Mouse (Mus musculus) CD4-positive, CD25-positive, alpha-beta regulatory T cell (primary cell): Measurements from ENCODE around the gene Gm3739. TPM values are rescaled to one million over a fixed set of nuclear protein-coding genes. Genes with fewer than 3 reads are reported as not detected.

ENCODE experiments used
- polyA plus RNA-seq: library from polyadenylated mRNA; unstranded; fragments of 100-300 nt; shearing (Covaris generic); gene quantifications from one replicate; pipeline ENCODE4 v1.2.1, GENCODE M21; 2017

Gm3739 gene
- 11.5 TPM for polyA plus RNA-seq

DNA sequence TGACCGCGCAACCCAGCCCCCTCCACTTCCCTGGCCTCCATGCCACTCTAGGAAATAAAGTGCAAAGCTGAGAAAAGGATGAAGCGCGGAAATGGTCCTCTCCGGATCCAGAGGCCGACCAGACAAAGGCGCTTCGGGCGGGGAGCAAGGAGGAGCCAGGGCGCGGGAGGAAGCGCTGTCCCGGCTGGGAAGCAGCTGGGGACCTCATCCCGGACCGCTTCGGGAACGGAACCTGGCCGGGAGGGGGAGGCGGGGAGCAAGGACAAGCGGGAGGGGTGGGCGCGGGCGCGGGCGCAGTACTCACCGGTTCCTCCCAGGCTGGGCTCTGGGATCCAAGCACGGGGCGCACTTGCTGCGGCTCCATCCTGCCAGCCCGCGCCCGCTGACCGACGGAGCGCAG, at the start of gene Gm3739:
Gene Gm3739 (minus strand): TSS at position 389 of the 400 bp plus-strand sequence.

DNA sequence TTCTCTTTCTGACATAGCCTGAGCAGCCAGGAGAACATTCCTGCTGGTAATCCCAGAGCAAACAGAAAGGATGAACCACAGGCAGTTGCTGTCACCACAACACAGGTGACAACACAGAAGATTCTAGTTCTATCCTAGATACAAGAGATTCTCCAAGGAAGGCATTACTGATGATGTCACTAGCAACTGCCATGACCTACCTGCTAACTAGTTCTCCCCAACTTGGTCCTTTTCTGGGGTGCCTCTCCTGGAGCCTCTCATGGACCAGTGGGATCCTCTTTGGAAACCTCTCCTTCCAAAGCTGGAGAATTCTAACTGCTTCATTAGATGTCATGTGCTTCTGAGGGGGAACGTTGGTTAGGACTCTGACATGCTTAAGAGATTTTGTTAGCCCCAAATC, 17.4 kb upstream of the Gm3739 start, which contains the start of gene Gm5797:
Gene Gm5797 (minus strand): TSS at position 101 of the 400 bp plus-strand sequence.

DNA sequence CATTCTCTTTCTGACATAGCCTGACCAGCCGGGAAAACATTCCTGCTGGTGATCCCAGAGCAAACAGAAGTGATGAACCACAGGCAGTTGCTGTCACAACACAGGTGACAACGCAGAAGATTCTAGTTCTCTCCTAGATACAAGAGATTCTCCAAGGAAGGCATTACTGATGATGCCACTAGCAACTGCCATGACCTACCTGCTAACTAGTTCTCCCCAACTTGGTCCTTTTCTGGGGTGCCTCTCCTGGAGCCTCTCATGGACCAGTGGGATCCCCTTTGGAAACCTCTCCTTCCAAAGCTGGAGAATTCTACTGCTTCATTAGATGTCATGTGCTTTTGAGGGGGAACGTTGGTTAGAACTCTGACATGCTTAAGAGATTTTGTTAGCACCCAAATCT, 50.2 kb downstream of the Gm3739 start, which contains the start of gene Gm3727:
Gene Gm3727 (minus strand): TSS at position 101 of the 400 bp plus-strand sequence.

Other genes starting within 250 kb of the Gm3739 start
- gene Gm3696, start 214.4 kb downstream of the Gm3739 start, polyA plus RNA-seq, result 3.1 TPM
- gene Gm6676, start 189.6 kb downstream of the Gm3739 start, polyA plus RNA-seq, result not detected
- gene Gm3512, start 140.5 kb downstream of the Gm3739 start, polyA plus RNA-seq, result 9.9 TPM
- gene Gm16434, start 120.5 kb downstream of the Gm3739 start, polyA plus RNA-seq, result not detected
- gene Gm3727, start 50.3 kb downstream of the Gm3739 start, polyA plus RNA-seq, result not detected
- not detected for gene Gm5797, start 17.3 kb upstream of the Gm3739 start, polyA plus RNA-seq
- gene Gm8374, start 50.1 kb upstream of the Gm3739 start, polyA plus RNA-seq, result not detected
- not detected for gene Gm3755, start 135.9 kb upstream of the Gm3739 start, polyA plus RNA-seq
- 4.7 TPM for gene Gm3752, start 168.7 kb upstream of the Gm3739 start, polyA plus RNA-seq